Mouse (Mus musculus) kidney, adult 9 months (tissue): Measurements from ENCODE around the gene Fam219b.

Source experiments
- DNase-seq: peaks from one replicate; pipeline ENCODE4 v3.0.0; 2022

Fam219b gene

GRCm38 (mm10) chr9:57566846-57567245 is 29.5 kb downstream of the Fam219b start:
- peak; percentile 94 for DNase-seq

- DNase-seq, result peak; percentile 65
These were observed 31.2 kb downstream of the Fam219b start for GRCm38 (mm10) chr9:57568500-57568899.

- no peak for DNase-seq
These were observed 37.1 kb downstream of the Fam219b start for GRCm38 (mm10) chr9:57574397-57574796.

- no peak for DNase-seq
These were observed 38.2 kb downstream of the Fam219b start for GRCm38 (mm10) chr9:57575577-57575976.

GRCm38 (mm10) chr9:57577144-57577849 is 40.0 kb downstream of the Fam219b start:
- no peak for DNase-seq

GRCm38 (mm10) chr9:57584991-57585390 is 47.7 kb downstream of the Fam219b start:
- DNase-seq, result no peak

GRCm38 (mm10) chr9:57589224-57590126 is 52.1 kb downstream of the Fam219b start, which contains the start of gene Ulk3:
Gene Ulk3, plus strand, starts transcription at chr9:57589452.
- DNase-seq, result peak; percentile 84

- DNase-seq, result peak; percentile 31
These were observed 53.4 kb downstream of the Fam219b start for GRCm38 (mm10) chr9:57590726-57591125.
